Mouse (Mus musculus) thymus, postnatal 36 days (tissue): ENCODE data around the gene Erich6b.

Experiments used
- DNase-seq, 2 experiments: peaks; one replicate each; pipeline ENCODE4 v3.0.0; 2022; ENCODE audit warnings: mixed read lengths in 2 of 2

Erich6b gene

DNA sequence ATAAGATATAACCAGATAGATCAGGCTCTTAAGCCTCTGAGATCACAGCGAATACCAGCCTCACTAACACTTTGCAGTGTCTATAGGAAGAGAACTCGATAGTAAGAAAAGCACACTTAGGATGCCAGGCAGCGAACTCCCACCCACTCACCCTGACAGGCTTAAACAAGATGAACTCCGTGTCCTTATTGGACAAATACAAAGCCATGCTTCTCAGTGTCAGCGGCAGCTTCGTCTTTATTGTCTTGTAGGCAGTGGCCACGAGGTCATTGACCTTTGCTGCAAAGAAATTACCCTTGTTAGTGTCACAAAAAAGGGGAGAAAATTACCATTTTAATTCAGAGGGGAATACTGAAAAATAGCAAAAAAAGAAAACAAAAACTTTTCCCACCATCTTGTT is 65.7 kb downstream of the Erich6b start:
- DNase-seq: no peak

DNA sequence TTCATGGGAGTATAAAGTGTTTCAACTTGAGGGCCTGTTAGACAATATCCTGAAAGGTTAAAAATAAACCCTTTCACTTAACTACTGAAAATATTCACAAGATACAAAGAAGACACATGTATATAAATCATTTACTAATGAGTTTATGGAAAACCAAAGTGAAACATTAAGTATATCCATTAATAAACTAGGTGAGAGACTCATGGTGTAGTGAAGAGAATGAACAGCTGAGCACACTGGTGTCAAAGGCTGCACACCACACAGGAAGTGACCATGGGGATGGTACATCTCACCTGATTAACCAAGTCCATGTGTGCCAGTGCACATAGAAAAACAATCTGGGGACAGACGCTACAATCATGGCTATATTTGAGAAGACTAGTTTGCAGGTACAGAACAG is 66.9 kb downstream of the Erich6b start:
- DNase-seq: no peak

DNA sequence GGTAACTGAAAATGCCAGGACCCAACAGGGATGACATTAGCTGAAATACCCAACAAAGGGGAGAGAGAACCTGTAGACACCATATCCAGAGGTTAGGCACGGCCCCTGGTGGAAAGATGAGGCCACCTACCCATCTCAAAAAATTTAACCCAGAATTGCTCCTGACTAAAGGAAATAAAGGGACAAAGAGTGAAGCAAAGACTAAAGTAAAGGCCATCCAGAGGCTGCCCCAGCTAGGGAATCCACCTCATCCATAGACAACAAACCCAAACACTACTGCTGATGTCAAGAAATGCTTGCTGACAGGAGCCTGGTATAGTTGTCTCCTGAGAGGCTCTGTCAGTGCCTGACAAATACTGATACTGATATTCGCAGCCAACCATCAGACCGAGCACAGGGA is 69.7 kb downstream of the Erich6b start:
- no peak for DNase-seq

DNA sequence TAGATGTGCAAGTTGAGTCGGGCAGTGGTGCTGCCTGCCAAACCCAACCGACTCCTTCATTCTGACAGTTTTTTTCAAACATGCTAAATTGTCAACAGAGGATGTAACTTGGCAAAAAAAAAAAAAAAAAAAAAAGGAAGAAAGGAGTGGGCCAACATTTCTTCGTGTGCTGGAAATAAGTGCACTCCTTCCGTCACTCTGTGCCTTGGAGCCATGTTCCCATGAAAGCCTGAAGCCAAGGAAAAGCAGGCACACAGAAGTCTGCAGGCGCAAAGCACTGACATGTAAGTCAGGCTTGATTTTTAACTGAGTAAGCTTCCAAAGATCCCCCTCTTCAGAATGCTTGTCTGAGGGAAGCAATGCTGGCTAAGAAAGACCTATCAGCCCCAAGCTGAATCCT is 70.6 kb downstream of the Erich6b start:
- no peak for DNase-seq

GRCm38 (mm10) chr14:75713661-75714060 is 71.6 kb downstream of the Erich6b start:
- DNase-seq: no peak

- DNase-seq: no peak
Measured at GRCm38 (mm10) chr14:75716410-75716809, 74.4 kb downstream of the Erich6b start.
